Mouse (Mus musculus) limb, embryonic 12.5 days (tissue): ENCODE data around the gene Smdt1. TPM values are rescaled to one million over a fixed set of nuclear protein-coding genes. Genes with fewer than 3 reads are reported as not detected.
A peak's percentile ranks its signal among the peaks of the same experiment; 100 is the strongest.
"Not testable (repeated sequence)": the region's sequence is repeated elsewhere in the genome, so short reads cannot be mapped to it uniquely, and the experiment has no call there.

ENCODE experiments used
- ATAC-seq: fragments of 200-750 bp; cut with Nextera tagmentation; 2 replicates; pipeline ENCODE4 v1.8.0; 2017; ENCODE audit warnings: low read depth, moderate TSS enrichment; ENCODE audit not compliant: insufficient number of reproducible peaks, insufficient read depth, low FRiP score, low TSS enrichment
- H3K27ac ChIP-seq: fragments of 300-500 bp; sonication (generic); 2 replicates; pipeline ENCODE4 v1.5.1; 2016; ENCODE audit warnings: mild to moderate bottlenecking, moderate library complexity
- H3K27me3 ChIP-seq: fragments of 300-500 bp; sonication (generic); 2 replicates; pipeline ENCODE4 v1.6.1; 2016; ENCODE audit warnings: mild to moderate bottlenecking, moderate library complexity
- H3K36me3 ChIP-seq: fragments of 300-500 bp; sonication (generic); 2 replicates; pipeline ENCODE4 v1.6.1; 2016; ENCODE audit warnings: mild to moderate bottlenecking, moderate library complexity
- H3K4me1 ChIP-seq: fragments of 300-500 bp; sonication (generic); replicated peaks from 2 replicates; pipeline ENCODE4 v1.6.1; 2016
- H3K4me2 ChIP-seq: fragments of 300-500 bp; sonication (generic); 2 replicates; pipeline ENCODE4 v1.6.1; 2016; ENCODE audit warnings: mild to moderate bottlenecking, moderate library complexity
- H3K4me3 ChIP-seq: fragments of 300-500 bp; sonication (generic); replicated peaks from 2 replicates; pipeline ENCODE4 v1.5.1; 2016; ENCODE audit warnings: mild to moderate bottlenecking
- H3K9ac ChIP-seq: fragments of 300-500 bp; sonication (generic); replicated peaks from 2 replicates; pipeline ENCODE4 v1.6.1; 2016; ENCODE audit warnings: mild to moderate bottlenecking, moderate library complexity
- H3K9me3 ChIP-seq: fragments of 300-500 bp; sonication (generic); 2 replicates; pipeline ENCODE4 v1.6.1; 2016; ENCODE audit warnings: mild to moderate bottlenecking, moderate library complexity
- WGBS: fragments of 180-500 bp; shearing (Covaris S2); methylation state at CpG from one replicate; pipeline ENCODE4 v1.1.7; 2016; 5-methylcytosine and 5-hydroxymethylcytosine counted together
- polyA plus RNA-seq: library from polyadenylated mRNA; unstranded; fragments of >200 nt; fragmentation: Nextera tagmentation; extraction: Ambion mirVana; gene quantifications from 2 replicates; pipeline ENCODE4 v1.2.1, GENCODE M21; 2016

Gene Smdt1
- polyA plus RNA-seq, 1 experiment from 2014 or later = 226 TPM

DNA sequence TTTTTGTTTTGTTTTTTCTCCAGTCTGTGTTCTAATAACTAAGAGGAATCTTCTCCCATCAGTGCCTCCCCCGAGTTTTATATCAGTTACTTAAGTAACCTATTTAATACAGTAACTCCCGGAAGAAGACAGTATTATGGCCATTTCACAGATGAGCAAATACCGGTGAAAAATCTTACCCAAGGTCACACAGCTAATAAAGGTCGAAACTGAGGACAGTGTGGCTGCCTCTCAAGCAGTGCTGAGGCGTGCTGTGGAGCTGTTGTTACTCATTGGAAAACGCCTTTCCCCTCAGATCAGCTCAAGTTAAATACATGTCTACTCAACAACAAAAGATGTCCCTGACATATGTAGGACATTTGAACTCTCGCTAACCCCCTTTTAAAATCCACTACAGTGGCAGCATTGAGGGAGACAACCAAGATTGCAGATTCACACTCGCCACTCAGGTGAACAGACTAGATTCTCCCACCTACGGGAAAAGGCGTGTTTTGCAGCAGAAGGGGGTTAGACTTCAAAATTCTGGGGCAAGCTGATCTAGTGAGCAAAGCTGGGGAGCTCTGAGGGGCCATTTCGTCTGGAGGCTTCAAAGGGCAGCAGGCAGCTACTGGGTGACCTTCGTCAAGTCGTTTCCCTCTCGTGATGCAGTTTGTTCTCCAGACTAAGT is 14.5 kb downstream of the Smdt1 start:
- Histone ChIP-seq H3K4me3 (peak overlapping the region; percentile 93), H3K4me2 (peak overlapping the region; percentile 86), H3K9me3 (no peaks in the 10 kb centered on the region), H3K4me1 (peaks cover 19% of the 10 kb centered on the region), H3K9ac (peak overlapping the region; percentile 93), H3K36me3 (peaks cover 35% of the 10 kb centered on the region), H3K27me3 (no peaks in the 10 kb centered on the region), H3K27ac (peak overlapping the region; percentile 84)
- no peak for ATAC-seq
- 32% methylated on average over 14 of the region's 14 CpGs for WGBS

DNA sequence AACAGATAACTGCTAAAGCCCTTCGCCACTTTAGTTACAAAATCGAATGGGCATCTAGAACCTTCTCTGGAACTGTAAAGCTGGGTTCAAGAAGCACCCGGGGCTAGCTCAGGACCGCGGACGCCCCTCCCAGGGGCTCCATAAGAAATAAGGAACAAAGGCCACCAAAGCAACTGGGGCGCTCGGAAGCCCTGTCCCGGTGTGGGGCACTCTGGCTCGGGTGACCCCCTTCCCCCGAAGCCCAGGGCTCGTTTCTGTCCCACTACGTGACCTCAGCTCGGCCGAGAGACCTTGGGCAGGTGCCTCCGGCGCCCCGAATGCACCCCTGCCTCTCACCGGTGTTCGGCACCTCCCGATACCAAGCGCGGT is 15.0 kb downstream of the Smdt1 start:
- Histone ChIP-seq H3K27ac (peak overlapping the region; percentile 84), H3K9me3 (no peaks in the 10 kb centered on the region), H3K9ac (peak overlapping the region; percentile 93), H3K36me3 (peaks cover 30% of the 10 kb centered on the region), H3K4me3 (peak overlapping the region; percentile 93), H3K4me2 (peak overlapping the region; percentile 86), H3K27me3 (no peaks in the 10 kb centered on the region), H3K4me1 (peaks cover 23% of the 10 kb centered on the region)
- no peak; the same call in 1 of the 2 replicates for ATAC-seq
- WGBS = under 1% methylated on average over 23 of the region's 23 CpGs

DNA sequence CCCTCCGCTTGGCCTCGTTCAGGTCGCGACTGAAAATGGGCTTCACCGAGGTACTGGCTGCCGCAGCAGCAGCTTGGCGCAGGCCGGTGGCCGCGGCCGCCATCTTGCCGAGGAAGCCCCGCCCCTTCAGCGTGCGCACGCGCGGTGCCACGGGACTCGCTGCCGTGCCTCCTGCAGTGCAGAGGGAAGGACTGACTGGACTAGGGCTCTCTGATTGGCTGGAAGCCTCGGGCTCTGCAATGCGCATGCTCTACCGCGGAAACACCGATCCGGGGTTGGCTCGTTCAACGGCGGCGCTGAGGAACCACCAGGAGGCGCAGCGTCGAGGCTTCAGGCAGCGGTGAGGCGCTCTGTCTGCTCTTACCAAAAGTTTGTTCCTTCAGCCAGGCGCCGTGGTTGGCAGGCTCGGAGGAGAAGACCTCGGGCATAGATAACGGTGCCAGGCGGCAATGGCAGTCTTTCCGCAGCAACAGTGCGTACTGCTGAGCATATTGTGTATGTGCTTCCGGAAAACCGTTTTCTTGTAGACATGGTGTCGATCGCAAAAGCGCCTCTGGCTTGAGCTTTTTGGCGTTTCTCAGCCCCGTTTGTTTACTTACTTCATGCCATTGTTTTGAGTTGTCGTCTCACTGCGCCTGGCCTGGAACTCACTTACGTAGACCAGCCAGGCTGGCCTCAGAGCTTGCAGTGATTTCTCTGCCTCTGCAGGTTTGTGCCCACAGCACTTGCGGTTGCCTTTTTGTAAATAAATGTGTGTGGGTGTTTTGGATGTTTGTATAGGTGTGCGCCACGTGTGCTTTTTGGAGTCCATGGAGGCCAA is 15.6 kb downstream of the Smdt1 start, which contains the start of gene Ndufa6:
Gene Ndufa6 (minus strand): TSS at position 197 of the 820 bp plus-strand sequence.
- Histone ChIP-seq H3K9me3 (no peaks in the 10 kb centered on the region), H3K9ac (peak within 1 kb of the TSS; percentile 93), H3K4me2 (peak within 1 kb of the TSS; percentile 86), H3K4me3 (peak within 1 kb of the TSS; percentile 93), H3K36me3 (peaks cover 24% of the 10 kb centered on the region), H3K4me1 (peaks cover 29% of the 10 kb centered on the region), H3K27me3 (no peaks in the 10 kb centered on the region), H3K27ac (peak within 1 kb of the TSS; percentile 85)
- 2% methylated on average over 57 of the region's 57 CpGs for WGBS
- ATAC-seq = peak; percentile 99

- H3K27me3 ChIP-seq = no peaks in the 10 kb centered on the region
- peaks cover 12% of the 10 kb centered on the region; the same call in 1 of the 2 replicates for H3K4me1 ChIP-seq
- no peaks in the 10 kb centered on the region for H3K9me3 ChIP-seq
- H3K27ac ChIP-seq = peak overlapping the region; percentile 41; the same call in 1 of the 2 replicates
- H3K9ac ChIP-seq = peak overlapping the region; percentile 37; the same call in 1 of the 2 replicates
- WGBS = 65% methylated on average over 22 of the region's 22 CpGs
- H3K36me3 ChIP-seq = no peaks in the 10 kb centered on the region
- H3K4me2 ChIP-seq = no peak overlapping the region
- ATAC-seq = no peak
- no peak overlapping the region for H3K4me3 ChIP-seq
Measured at GRCm38 (mm10) chr15:82358431-82359260, 19.9 kb downstream of the Smdt1 start.

DNA sequence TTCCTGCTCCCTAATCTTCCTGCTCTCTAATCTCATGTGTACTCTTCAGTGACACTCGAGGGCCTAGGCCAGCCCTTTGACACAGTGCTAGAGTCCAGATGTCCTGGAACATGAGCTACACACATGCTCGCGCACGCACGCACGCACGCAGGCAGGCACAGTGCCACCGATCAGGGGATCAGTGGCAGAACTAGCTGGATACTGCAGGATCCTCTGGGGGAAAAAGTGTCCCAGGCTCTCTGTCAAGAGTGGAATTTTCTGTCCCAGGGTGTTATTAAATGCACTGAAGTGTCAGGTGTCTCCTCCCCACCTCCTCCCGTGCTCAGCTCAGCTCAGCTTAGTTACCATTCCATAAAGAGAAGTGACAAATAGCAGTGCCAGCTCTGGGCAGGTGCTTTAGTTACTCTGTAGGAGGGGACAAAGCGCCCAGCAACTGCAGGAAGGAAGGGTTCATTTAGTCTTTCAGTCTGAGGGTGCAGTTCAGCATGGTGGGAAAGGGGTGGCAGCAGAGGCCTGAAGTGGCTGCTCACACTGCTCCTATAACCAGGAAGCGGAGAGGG is 22.8 kb downstream of the Smdt1 start:
- Histone ChIP-seq H3K36me3 (no peaks in the 10 kb centered on the region), H3K4me2 (no peak overlapping the region), H3K9ac (no peak overlapping the region), H3K27me3 (no peaks in the 10 kb centered on the region), H3K27ac (no peak overlapping the region), H3K9me3 (no peaks in the 10 kb centered on the region), H3K4me3 (no peak overlapping the region), H3K4me1 (peaks cover 10% of the 10 kb centered on the region; the same call in 1 of the 2 replicates)
- 69% methylated on average over 11 of the region's 11 CpGs for whole genome bisulfite sequencing
- no peak for ATAC-seq

DNA sequence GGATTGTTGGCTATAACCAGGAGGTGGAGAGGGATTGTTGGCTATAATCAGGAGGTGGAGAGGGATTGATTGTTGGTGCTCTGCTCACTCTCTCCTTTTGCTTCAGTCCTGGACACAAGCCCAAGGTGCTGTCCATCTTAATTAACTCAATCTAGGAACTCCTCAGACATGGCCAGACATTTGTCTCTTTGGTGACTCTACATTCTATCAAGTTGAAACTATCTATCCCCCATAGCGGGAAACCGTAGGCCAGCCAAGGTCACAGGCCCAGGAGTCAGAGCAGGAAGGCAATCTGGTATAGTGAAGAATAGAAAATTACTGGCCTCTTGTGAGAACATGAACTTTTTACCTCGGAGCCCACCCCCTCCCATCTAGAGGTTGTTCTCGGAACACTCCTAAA is 23.5 kb downstream of the Smdt1 start:
- Histone ChIP-seq H3K9ac (no peak overlapping the region), H3K36me3 (no peaks in the 10 kb centered on the region), H3K4me2 (no peak overlapping the region), H3K4me1 (peaks cover 10% of the 10 kb centered on the region; the same call in 1 of the 2 replicates), H3K27me3 (no peaks in the 10 kb centered on the region), H3K9me3 (no peaks in the 10 kb centered on the region), H3K4me3 (no peak overlapping the region), H3K27ac (no peak overlapping the region)
- no peak for ATAC-seq
- 85% methylated on average over 4 of the region's 4 CpGs for WGBS

- not testable (repeated sequence) for H3K4me3 ChIP-seq
Measured at GRCm38 (mm10) chr15:82363801-82364200, 25.0 kb downstream of the Smdt1 start.

GRCm38 (mm10) chr15:82364561-82364960 is 25.8 kb downstream of the Smdt1 start:
- H3K27me3 ChIP-seq, H3K4me3 ChIP-seq, H3K9me3 ChIP-seq, H3K4me1 ChIP-seq, H3K27ac ChIP-seq, H3K9ac ChIP-seq, H3K36me3 ChIP-seq, ATAC-seq, H3K4me2 ChIP-seq: not testable (repeated sequence)
- WGBS = 19% methylated on average over 6 of the region's 9 CpGs

More at GRCm38 (mm10) chr15:82363801-82364200, 25.0 kb downstream of the Smdt1 start:
- H3K9ac ChIP-seq, H3K27me3 ChIP-seq, ATAC-seq, H3K9me3 ChIP-seq, H3K36me3 ChIP-seq, H3K4me1 ChIP-seq, H3K4me2 ChIP-seq, H3K27ac ChIP-seq: not testable (repeated sequence)
- 88% methylated on average over 10 of the region's 12 CpGs for whole genome bisulfite sequencing

DNA sequence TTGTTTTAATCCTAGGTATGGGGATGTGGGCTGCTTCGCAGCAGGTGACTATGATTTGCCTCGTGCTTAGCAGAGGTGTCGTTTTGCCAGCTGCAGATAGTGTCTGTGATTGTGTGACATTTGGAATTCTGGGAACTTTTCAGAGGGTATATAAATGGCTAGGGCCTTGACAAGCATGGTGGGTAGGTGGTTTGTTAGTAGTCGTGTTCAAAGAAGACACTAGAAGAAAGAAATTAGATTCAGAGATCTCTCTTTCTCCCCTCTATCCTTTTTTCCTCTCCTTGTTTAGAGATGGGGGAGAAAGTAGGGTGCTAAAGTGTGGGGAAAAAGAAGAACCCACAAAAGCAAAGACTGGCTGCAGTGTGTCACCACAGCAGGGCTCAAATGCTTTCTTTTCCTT is 29.4 kb downstream of the Smdt1 start:
- Histone ChIP-seq H3K27me3 (no peaks in the 10 kb centered on the region), H3K9ac (no peak overlapping the region), H3K4me1 (no peaks in the 10 kb centered on the region), H3K4me3 (no peak overlapping the region), H3K27ac (no peak overlapping the region), H3K4me2 (no peak overlapping the region), H3K9me3 (no peaks in the 10 kb centered on the region), H3K36me3 (no peaks in the 10 kb centered on the region)
- 88% methylated on average over 4 of the region's 4 CpGs for WGBS
- no peak for ATAC-seq

GRCm38 (mm10) chr15:82368851-82369250 is 30.1 kb downstream of the Smdt1 start:
- Histone ChIP-seq H3K9ac (no peak overlapping the region), H3K36me3 (no peaks in the 10 kb centered on the region), H3K27ac (no peak overlapping the region), H3K4me2 (no peak overlapping the region), H3K27me3 (no peaks in the 10 kb centered on the region), H3K4me3 (no peak overlapping the region), H3K9me3 (no peaks in the 10 kb centered on the region), H3K4me1 (no peaks in the 10 kb centered on the region)
- ATAC-seq = no peak
- 96% methylated on average over 1 of the region's 1 CpGs for WGBS
